Mouse (Mus musculus): ENCODE results near the gene Magi1. TPM values are rescaled to one million over a fixed set of nuclear protein-coding genes. Genes with fewer than 3 reads are reported as not detected.

Magi1 gene
- total and polyA plus RNA-seq, 3 experiments: not detected

DNA sequence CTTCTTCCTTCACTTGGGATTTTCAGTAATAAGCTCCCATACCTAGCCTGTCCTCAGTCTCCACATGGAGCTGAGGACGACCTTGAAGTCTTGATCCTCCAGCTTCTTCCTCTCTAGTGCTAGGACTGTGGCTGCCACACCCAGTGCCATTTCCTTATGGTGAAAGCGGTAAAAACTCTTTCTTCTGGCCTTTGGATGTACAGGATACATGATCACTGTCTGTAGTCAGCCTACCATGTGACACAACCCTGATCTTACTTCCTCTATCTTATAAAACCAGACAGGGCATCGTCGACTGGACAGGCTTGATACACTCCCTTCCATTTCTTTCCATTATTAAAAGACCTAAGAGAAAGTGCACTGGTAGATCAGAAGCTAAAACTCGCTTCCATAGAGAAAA lies 413.7 kb downstream of the Magi1 start:
- H3K9ac ChIP-seq (ENCODE audit: control insufficient read depth, low read depth, low read length, poor library complexity, severe bottlenecking): no peak overlapping the region
- H3K27me3 ChIP-seq (ENCODE audit: control insufficient read depth in 1 of 2, insufficient read depth in 2 of 2, low read length in 2 of 2): no peaks in the 10 kb centered on the region
- H3K4me3 ChIP-seq (ENCODE audit: control insufficient read depth in 1 of 2, insufficient read depth in 1 of 2, low read depth in 2 of 2, low read length in 2 of 2): no peak overlapping the region
- no peaks in the 10 kb centered on the region for H3K4me1 ChIP-seq (ENCODE audit: control insufficient read depth in 1 of 2, insufficient read depth in 2 of 2, low read length in 2 of 2)
- H3K79me2 ChIP-seq (ENCODE audit: control insufficient read depth, insufficient read depth, low read length, poor library complexity): no peaks in the 10 kb centered on the region
- H3K27ac ChIP-seq (ENCODE audit: control insufficient read depth, low read depth, low read length): no peak overlapping the region
- no peak for DNase-seq (ENCODE audit: low read depth, low spot score)
- no peaks in the 10 kb centered on the region for H3K9me3 ChIP-seq (replicated peaks; ENCODE audit: insufficient read depth, low read length)
- no peaks in the 10 kb centered on the region for H3K36me3 ChIP-seq (ENCODE audit: control insufficient read depth in 1 of 2, insufficient read depth in 2 of 2, low read length in 2 of 2)
- TF ChIP-seq MYB (IDR thresholded peaks at IDR 0.05; ENCODE audit: low read depth, low read length): no peak
- no peak for TF ChIP-seq MAX (IDR thresholded peaks at IDR 0.05; ENCODE audit: low read length)
- TF ChIP-seq MEF2A (IDR thresholded peaks at IDR 0.05; ENCODE audit: extremely low read depth, insufficient replicate concordance, low read depth, low read length, poor library complexity, severe bottlenecking): no peak
- no peak for TF ChIP-seq NELFE (IDR thresholded peaks at IDR 0.05; ENCODE audit: low read depth, low read length)

DNA sequence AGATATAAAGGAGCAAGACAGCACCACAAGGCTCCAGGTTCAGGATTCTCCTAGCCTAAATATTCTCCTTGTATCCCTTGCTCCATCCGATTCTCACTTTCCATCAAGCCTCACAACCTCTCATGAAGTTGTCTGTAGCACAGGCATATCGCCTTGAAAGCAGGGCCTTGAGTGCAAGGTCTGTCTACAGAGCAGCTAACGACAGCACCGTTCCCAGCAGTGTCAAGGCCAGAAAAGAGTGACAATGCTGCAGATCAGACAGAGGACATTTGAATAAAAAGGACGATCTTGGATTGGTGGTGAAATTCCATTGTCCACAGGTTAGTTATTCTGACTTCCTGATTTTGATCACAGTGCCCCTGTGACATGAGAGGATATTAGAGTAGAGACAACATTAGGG lies 421.5 kb downstream of the Magi1 start:
- TF ChIP-seq RAD21 (IDR thresholded peaks at IDR 0.05; ENCODE audit: low read depth, low read length) (no peak), ZC3H11A (IDR thresholded peaks at IDR 0.05; ENCODE audit: low read depth, low read length) (no peak), CHD1 (IDR thresholded peaks at IDR 0.05; ENCODE audit: low read depth, low read length) (no peak), USF1 (IDR thresholded peaks at IDR 0.05; ENCODE audit: low read depth, low read length) (no peak), SMC3 (IDR thresholded peaks at IDR 0.05; ENCODE audit: low read depth, low read length) (no peak), MYC (IDR thresholded peaks at IDR 0.05; ENCODE audit: low read depth, low read length) (no peak)
- Histone ChIP-seq H3K79me2 (ENCODE audit: control insufficient read depth, insufficient read depth, low read length, poor library complexity) (no peaks in the 10 kb centered on the region), H3K9me3 (replicated peaks; ENCODE audit: insufficient read depth, low read length) (no peaks in the 10 kb centered on the region), H3K27me3 (ENCODE audit: control insufficient read depth in 1 of 2, insufficient read depth in 2 of 2, low read length in 2 of 2) (no peaks in the 10 kb centered on the region), H3K27ac (ENCODE audit: control insufficient read depth, low read depth, low read length) (no peak overlapping the region), H3K4me3 (ENCODE audit: control insufficient read depth in 1 of 2, insufficient read depth in 1 of 2, low read depth in 2 of 2, low read length in 2 of 2) (no peak overlapping the region), H3K36me3 (ENCODE audit: control insufficient read depth in 1 of 2, insufficient read depth in 2 of 2, low read length in 2 of 2) (no peaks in the 10 kb centered on the region), H3K9ac (ENCODE audit: control insufficient read depth, low read depth, low read length, poor library complexity, severe bottlenecking) (no peak overlapping the region), H3K4me1 (ENCODE audit: control insufficient read depth in 1 of 2, insufficient read depth in 2 of 2, low read length in 2 of 2) (no peaks in the 10 kb centered on the region)
- DNase-seq (ENCODE audit: low read depth, low spot score): no peak

DNA sequence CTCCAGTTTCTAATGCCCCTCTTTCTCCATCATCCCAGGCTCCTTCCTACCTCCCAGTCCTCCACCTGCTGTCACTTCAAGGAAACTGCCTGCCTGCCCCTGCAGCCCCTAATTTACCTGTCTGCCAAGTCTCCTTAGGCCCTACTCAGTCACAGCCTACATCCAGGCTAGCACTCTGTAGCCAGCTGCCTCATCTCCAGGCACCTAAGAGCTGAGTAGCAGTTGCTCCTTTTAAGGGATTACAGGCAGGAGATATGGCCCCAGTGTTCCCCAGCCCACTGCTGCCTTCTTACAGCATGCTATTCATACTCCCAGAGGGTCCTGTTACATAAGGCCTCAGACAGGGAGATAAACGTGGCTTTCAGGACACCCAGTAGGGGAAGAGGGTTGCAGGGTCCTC lies 426.9 kb downstream of the Magi1 start:
- no peak overlapping the region for H3K9ac ChIP-seq (ENCODE audit: control insufficient read depth, low read depth, low read length, poor library complexity, severe bottlenecking)
- no peak for TF ChIP-seq TCF12 (IDR thresholded peaks at IDR 0.05; ENCODE audit: low read depth, low read length)
- TF ChIP-seq JUND (IDR thresholded peaks at IDR 0.05; ENCODE audit: low read depth, low read length): no peak
- no peak for TF ChIP-seq NELFE (IDR thresholded peaks at IDR 0.05; ENCODE audit: low read depth, low read length)
- TF ChIP-seq RAD21 (IDR thresholded peaks at IDR 0.05; ENCODE audit: low read depth, low read length): no peak
- TF ChIP-seq POLR2AphosphoS5 (IDR thresholded peaks at IDR 0.05; ENCODE audit: borderline replicate concordance, low read depth, low read length): no peak
- TF ChIP-seq ZNF384 (IDR thresholded peaks at IDR 0.05; ENCODE audit: low read depth, low read length): no peak
- TF ChIP-seq ETS1 (IDR thresholded peaks at IDR 0.05; ENCODE audit: low read depth, low read length): no peak
- TF ChIP-seq ZMIZ1 (IDR thresholded peaks at IDR 0.05; ENCODE audit: low read depth, low read length): no peak
- TF ChIP-seq MAFK (IDR thresholded peaks at IDR 0.05; ENCODE audit: borderline replicate concordance, low read depth, low read length): no peak
- TF ChIP-seq POLR2AphosphoS2 (IDR thresholded peaks at IDR 0.05; ENCODE audit: low read length): no peak
- no peak for TF ChIP-seq ZKSCAN1 (IDR thresholded peaks at IDR 0.05; ENCODE audit: low read depth, low read length)
- no peak for TF ChIP-seq KAT2A (conservative IDR thresholded peaks at IDR 0.05; ENCODE audit: low read depth, low read length)
- no peak for TF ChIP-seq MAZ (IDR thresholded peaks at IDR 0.05; ENCODE audit: low read depth, low read length)
- TF ChIP-seq CTCF (IDR thresholded peaks at IDR 0.05 in 2 of 3, conservative IDR thresholded peaks at IDR 0.05 in 1 of 3; ENCODE audit: control insufficient read depth in 1 of 3, insufficient read depth in 1 of 3, low read depth in 2 of 3, low read length in 3 of 3, poor library complexity in 1 of 3, severe bottlenecking in 1 of 3): no peak
- no peak for TF ChIP-seq TBP (IDR thresholded peaks at IDR 0.05; ENCODE audit: low read depth, low read length)
- no peak for TF ChIP-seq E2F4 (IDR thresholded peaks at IDR 0.05; ENCODE audit: borderline replicate concordance, low read depth, low read length)
- no peak for DNase-seq (ENCODE audit: low read depth, low spot score)

More for the DNA sequence above, 426.9 kb downstream of the Magi1 start:
- Histone ChIP-seq H3K9me3 (replicated peaks; ENCODE audit: insufficient read depth, low read length) (no peaks in the 10 kb centered on the region), H3K27ac (ENCODE audit: control insufficient read depth, low read depth, low read length) (no peak overlapping the region), H3K27me3 (ENCODE audit: control insufficient read depth in 1 of 2, insufficient read depth in 2 of 2, low read length in 2 of 2) (no peaks in the 10 kb centered on the region), H3K36me3 (ENCODE audit: control insufficient read depth in 1 of 2, insufficient read depth in 2 of 2, low read length in 2 of 2) (no peaks in the 10 kb centered on the region), H3K4me1 (ENCODE audit: control insufficient read depth in 1 of 2, insufficient read depth in 2 of 2, low read length in 2 of 2) (no peaks in the 10 kb centered on the region), H3K4me3 (ENCODE audit: control insufficient read depth in 1 of 2, insufficient read depth in 1 of 2, low read depth in 2 of 2, low read length in 2 of 2) (no peak overlapping the region), H3K79me2 (ENCODE audit: control insufficient read depth, insufficient read depth, low read length, poor library complexity) (no peaks in the 10 kb centered on the region)

All from MEL (cell line).